Mouse (Mus musculus) heart, embryonic 12.5 days (tissue): ENCODE results near the gene Cmtm3. TPM values are rescaled to one million over a fixed set of nuclear protein-coding genes. Genes with fewer than 3 reads are reported as not detected.

Experiments
- ATAC-seq: fragments of 200-750 bp; cut with Nextera tagmentation; 2 replicates; pipeline ENCODE4 v1.8.0; 2017; ENCODE audit warnings: moderate TSS enrichment, moderate library complexity; ENCODE audit not compliant: insufficient number of reproducible peaks, low FRiP score
- H3K27ac ChIP-seq: fragments of 300-500 bp; sonication (generic); 2 replicates; pipeline ENCODE4 v1.5.1; 2016; ENCODE audit warnings: mild to moderate bottlenecking, moderate library complexity; ENCODE audit not compliant: poor library complexity, severe bottlenecking
- H3K27me3 ChIP-seq: fragments of 300-500 bp; sonication (generic); replicated peaks from 2 replicates; pipeline ENCODE4 v1.6.1; 2016; ENCODE audit warnings: mild to moderate bottlenecking, moderate library complexity
- H3K36me3 ChIP-seq: fragments of 300-500 bp; sonication (generic); 2 replicates; pipeline ENCODE4 v1.6.1; 2016; ENCODE audit warnings: mild to moderate bottlenecking, moderate library complexity
- H3K4me1 ChIP-seq: fragments of 300-500 bp; sonication (generic); replicated peaks from 2 replicates; pipeline ENCODE4 v1.6.1; 2016; ENCODE audit warnings: mild to moderate bottlenecking
- H3K4me2 ChIP-seq: fragments of 300-500 bp; sonication (generic); 2 replicates; pipeline ENCODE4 v1.6.1; 2016; ENCODE audit warnings: mild to moderate bottlenecking, moderate library complexity
- H3K4me3 ChIP-seq: fragments of 300-500 bp; sonication (generic); 2 replicates; pipeline ENCODE4 v1.5.1; 2016; ENCODE audit warnings: mild to moderate bottlenecking
- H3K9ac ChIP-seq: fragments of 300-500 bp; sonication (generic); 2 replicates; pipeline ENCODE4 v1.6.1; 2016; ENCODE audit warnings: mild to moderate bottlenecking, moderate library complexity
- H3K9me3 ChIP-seq: fragments of 300-500 bp; sonication (generic); replicated peaks from 2 replicates; pipeline ENCODE4 v1.6.1; 2016; ENCODE audit warnings: mild to moderate bottlenecking, moderate library complexity
- WGBS: fragments of 180-500 bp; shearing (Covaris S2); methylation state at CpG from one replicate; pipeline ENCODE4 v1.1.7; 2016; 5-methylcytosine and 5-hydroxymethylcytosine counted together
- polyA plus RNA-seq: library from polyadenylated mRNA; unstranded; fragments of >200 nt; fragmentation: Nextera tagmentation; extraction: Ambion mirVana; gene quantifications from 2 replicates; pipeline ENCODE4 v1.2.1, GENCODE M21; 2016

The Cmtm3 gene
- polyA plus RNA-seq, 1 experiment from 2014 or later, result 107 TPM

- no peaks in the 10 kb centered on the region for H3K27me3 ChIP-seq
- no peak overlapping the region for H3K4me2 ChIP-seq
- H3K9ac ChIP-seq, result no peak overlapping the region
- H3K36me3 ChIP-seq, result peaks cover 8% of the 10 kb centered on the region
- H3K4me3 ChIP-seq, result no peak overlapping the region
- WGBS, result 70% methylated on average over 6 of the region's 6 CpGs
- H3K9me3 ChIP-seq, result peaks cover 9% of the 10 kb centered on the region; the same call in 1 of the 2 replicates
- H3K4me1 ChIP-seq, result peaks cover 26% of the 10 kb centered on the region
- ATAC-seq, result no peak
- no peak overlapping the region for H3K27ac ChIP-seq
Measured at GRCm38 (mm10) chr8:104370071-104370470, 30.9 kb downstream of the Cmtm3 start.

- Histone ChIP-seq H3K4me1 (peaks cover 36% of the 10 kb centered on the region), H3K27ac (no peak overlapping the region), H3K4me2 (no peak overlapping the region), H3K27me3 (no peaks in the 10 kb centered on the region), H3K9ac (no peak overlapping the region), H3K36me3 (no peaks in the 10 kb centered on the region), H3K4me3 (no peak overlapping the region), H3K9me3 (no peaks in the 10 kb centered on the region)
- no peak for ATAC-seq
- WGBS, result 84% methylated on average over 6 of the region's 6 CpGs
Measured at GRCm38 (mm10) chr8:104371121-104371520, 31.9 kb downstream of the Cmtm3 start.

DNA sequence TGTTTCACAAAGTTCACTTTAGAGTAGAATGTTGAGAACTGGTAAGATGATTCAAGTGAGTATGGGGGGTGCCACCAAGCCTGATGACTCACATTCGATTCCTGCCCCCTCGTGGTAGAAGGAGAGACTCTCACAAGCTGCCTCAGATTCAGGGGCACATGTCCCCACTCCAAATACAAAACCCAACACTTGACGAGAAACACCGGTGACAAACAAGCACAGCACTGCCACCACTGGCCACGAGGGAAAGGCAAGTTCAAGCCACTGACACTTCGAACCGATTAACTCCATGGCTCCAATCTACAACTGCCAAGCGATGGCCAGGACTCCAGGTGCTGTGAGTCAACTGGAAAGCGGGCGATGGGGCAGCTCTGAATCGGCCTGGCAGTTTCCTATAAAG, 34.6 kb downstream of the Cmtm3 start:
- Histone ChIP-seq H3K27me3 (no peaks in the 10 kb centered on the region), H3K4me2 (no peak overlapping the region), H3K9ac (no peak overlapping the region), H3K27ac (no peak overlapping the region; the same call in 1 of the 2 replicates), H3K36me3 (no peaks in the 10 kb centered on the region), H3K4me3 (no peak overlapping the region), H3K9me3 (no peaks in the 10 kb centered on the region), H3K4me1 (peaks cover 33% of the 10 kb centered on the region)
- WGBS, result 76% methylated on average over 11 of the region's 11 CpGs
- no peak for ATAC-seq

DNA sequence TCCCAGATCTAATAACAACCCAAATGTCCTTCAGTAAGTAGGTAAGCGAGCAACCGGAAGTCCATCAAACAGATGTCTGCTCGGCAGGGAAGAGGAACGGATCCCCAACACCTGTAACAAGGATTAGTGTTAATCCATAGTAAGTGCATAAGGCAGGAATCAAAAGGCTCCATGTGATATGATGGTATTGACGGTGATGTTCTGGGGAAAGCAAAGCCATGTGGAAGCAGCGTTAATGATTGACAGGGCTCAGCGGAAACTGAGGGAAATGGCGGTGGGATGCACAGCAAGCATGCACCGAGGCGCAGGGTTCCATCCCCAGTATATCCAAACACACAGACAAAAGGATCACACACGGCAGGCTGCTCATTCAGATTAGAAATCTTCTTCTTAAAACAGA, 35.1 kb downstream of the Cmtm3 start:
- Histone ChIP-seq H3K36me3 (no peaks in the 10 kb centered on the region), H3K4me2 (no peak overlapping the region), H3K9ac (no peak overlapping the region), H3K27me3 (no peaks in the 10 kb centered on the region), H3K4me3 (no peak overlapping the region), H3K9me3 (no peaks in the 10 kb centered on the region), H3K27ac (no peak overlapping the region; the same call in 1 of the 2 replicates), H3K4me1 (peaks cover 34% of the 10 kb centered on the region)
- WGBS, result 74% methylated on average over 11 of the region's 11 CpGs
- ATAC-seq, result no peak

- peak overlapping the region; percentile 4; the same call in 1 of the 2 replicates for H3K9ac ChIP-seq
- WGBS, result 39% methylated on average over 14 of the region's 14 CpGs
- H3K4me2 ChIP-seq, result peak overlapping the region; percentile 35
Measured at GRCm38 (mm10) chr8:104374864-104375846, 35.9 kb downstream of the Cmtm3 start.

GRCm38 (mm10) chr8:104375959-104376358, 36.7 kb downstream of the Cmtm3 start:
- no peak for ATAC-seq
- H3K27me3 ChIP-seq, result no peaks in the 10 kb centered on the region
- H3K9ac ChIP-seq, result peak overlapping the region; percentile 4; the same call in 1 of the 2 replicates
- H3K4me3 ChIP-seq, result no peak overlapping the region
- no peaks in the 10 kb centered on the region for H3K9me3 ChIP-seq
- no peak overlapping the region for H3K4me2 ChIP-seq
- H3K4me1 ChIP-seq, result peaks cover 35% of the 10 kb centered on the region
- 63% methylated on average over 5 of the region's 5 CpGs for WGBS
- peak overlapping the region; percentile 82 for H3K27ac ChIP-seq
- no peaks in the 10 kb centered on the region for H3K36me3 ChIP-seq

More at GRCm38 (mm10) chr8:104374864-104375846, 35.9 kb downstream of the Cmtm3 start:
- no peaks in the 10 kb centered on the region for H3K27me3 ChIP-seq
- peak overlapping the region; percentile 82 for H3K27ac ChIP-seq
- peaks cover 32% of the 10 kb centered on the region for H3K4me1 ChIP-seq
- no peaks in the 10 kb centered on the region for H3K9me3 ChIP-seq
- no peak overlapping the region for H3K4me3 ChIP-seq
- ATAC-seq, result no peak
- H3K36me3 ChIP-seq, result no peaks in the 10 kb centered on the region

DNA sequence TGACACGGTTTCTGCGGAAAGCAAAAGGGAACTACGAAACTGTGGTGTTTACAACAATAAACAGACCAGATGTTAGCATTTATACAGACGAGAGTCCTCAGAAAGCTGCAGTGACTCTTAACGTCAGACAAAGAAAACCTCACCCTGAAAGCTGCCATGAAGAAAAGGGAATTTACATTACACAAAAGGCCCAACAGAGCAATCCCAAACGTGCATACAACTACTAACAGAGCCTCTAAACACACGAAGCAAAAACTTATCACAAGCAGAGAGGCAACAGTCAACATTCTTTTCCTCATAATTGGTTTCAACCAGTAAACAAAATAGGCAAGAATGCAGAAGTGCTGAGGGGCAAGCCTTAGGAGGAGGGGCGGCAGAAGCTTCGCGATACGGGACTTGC, 37.5 kb downstream of the Cmtm3 start:
- no peaks in the 10 kb centered on the region for H3K36me3 ChIP-seq
- H3K27ac ChIP-seq, result no peak overlapping the region
- H3K9ac ChIP-seq, result no peak overlapping the region
- ATAC-seq, result no peak
- peaks cover 35% of the 10 kb centered on the region for H3K4me1 ChIP-seq
- no peaks in the 10 kb centered on the region for H3K9me3 ChIP-seq
- 78% methylated on average over 11 of the region's 11 CpGs for whole genome bisulfite sequencing
- H3K27me3 ChIP-seq, result no peaks in the 10 kb centered on the region
- H3K4me2 ChIP-seq, result no peak overlapping the region
- no peak overlapping the region for H3K4me3 ChIP-seq

- Histone ChIP-seq H3K27ac (no peak overlapping the region), H3K4me2 (no peak overlapping the region), H3K9me3 (no peaks in the 10 kb centered on the region), H3K27me3 (no peaks in the 10 kb centered on the region), H3K4me1 (peaks cover 41% of the 10 kb centered on the region), H3K4me3 (no peak overlapping the region), H3K36me3 (no peaks in the 10 kb centered on the region), H3K9ac (no peak overlapping the region)
- ATAC-seq, result no peak
- WGBS, result 67% methylated on average over 10 of the region's 10 CpGs
Measured at GRCm38 (mm10) chr8:104379301-104379836, 40.2 kb downstream of the Cmtm3 start.

DNA sequence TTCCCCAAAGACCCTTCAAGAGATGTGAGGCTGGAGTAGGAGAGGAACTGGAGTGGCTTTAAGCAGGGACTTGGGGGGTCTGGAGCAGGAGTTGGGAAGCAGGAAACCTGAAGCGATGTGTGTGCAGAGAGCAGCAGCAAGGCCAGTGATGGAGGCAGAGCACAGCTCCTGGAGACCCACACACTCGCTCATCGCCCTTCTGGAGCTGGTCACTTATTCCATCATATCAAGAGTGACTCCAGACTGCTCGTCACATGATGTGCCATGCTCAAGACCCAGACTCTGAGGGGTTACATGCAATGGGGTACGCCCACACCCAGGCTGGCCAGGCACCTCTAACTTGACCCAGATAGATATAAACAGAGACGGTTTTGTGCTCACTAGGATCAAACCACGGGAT, 41.1 kb downstream of the Cmtm3 start:
- peaks cover 35% of the 10 kb centered on the region for H3K4me1 ChIP-seq
- ATAC-seq, result no peak
- H3K4me2 ChIP-seq, result no peak overlapping the region
- H3K36me3 ChIP-seq, result no peaks in the 10 kb centered on the region
- 79% methylated on average over 7 of the region's 7 CpGs for WGBS
- no peak overlapping the region for H3K4me3 ChIP-seq
- no peaks in the 10 kb centered on the region for H3K9me3 ChIP-seq
- H3K27ac ChIP-seq, result no peak overlapping the region
- peak overlapping the region; percentile 50; the same call in 1 of the 2 replicates for H3K9ac ChIP-seq
- H3K27me3 ChIP-seq, result no peaks in the 10 kb centered on the region

GRCm38 (mm10) chr8:104380961-104381411, 41.8 kb downstream of the Cmtm3 start:
- Histone ChIP-seq H3K27me3 (no peaks in the 10 kb centered on the region), H3K36me3 (no peaks in the 10 kb centered on the region), H3K4me3 (no peak overlapping the region), H3K27ac (no peak overlapping the region), H3K4me1 (peaks cover 35% of the 10 kb centered on the region), H3K9ac (no peak overlapping the region), H3K4me2 (no peak overlapping the region), H3K9me3 (no peaks in the 10 kb centered on the region)
- WGBS, result 81% methylated on average over 5 of the region's 5 CpGs
- no peak for ATAC-seq

DNA sequence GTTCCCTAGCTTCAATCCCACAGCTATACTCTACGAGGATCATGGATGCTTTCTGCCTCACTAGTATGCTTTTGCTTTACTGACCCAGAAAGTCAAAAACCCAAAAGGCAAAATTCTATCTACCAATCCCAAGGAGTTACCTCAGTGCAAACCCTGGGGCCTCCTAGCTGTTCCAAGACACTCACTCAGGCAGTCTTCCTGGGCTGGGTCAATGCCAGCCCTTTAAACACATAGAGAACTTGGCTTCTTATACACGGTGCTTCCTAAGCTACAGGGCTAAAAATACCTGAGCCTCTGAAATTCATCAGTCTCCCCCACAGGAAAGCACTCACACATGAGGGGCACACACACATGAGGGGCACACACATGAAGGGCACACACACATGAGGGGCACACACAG, 44.1 kb downstream of the Cmtm3 start:
- H3K27ac ChIP-seq, result no peak overlapping the region
- no peak for ATAC-seq
- WGBS, result 45% methylated on average over 2 of the region's 2 CpGs
- H3K27me3 ChIP-seq, result no peaks in the 10 kb centered on the region
- H3K9ac ChIP-seq, result no peak overlapping the region
- no peak overlapping the region for H3K4me3 ChIP-seq
- no peaks in the 10 kb centered on the region for H3K9me3 ChIP-seq
- H3K4me2 ChIP-seq, result no peak overlapping the region
- H3K4me1 ChIP-seq, result peaks cover 51% of the 10 kb centered on the region
- no peaks in the 10 kb centered on the region for H3K36me3 ChIP-seq
